8 mouse cellular contexts compared by ENCODE assay signal in the genomic region with DNA sequence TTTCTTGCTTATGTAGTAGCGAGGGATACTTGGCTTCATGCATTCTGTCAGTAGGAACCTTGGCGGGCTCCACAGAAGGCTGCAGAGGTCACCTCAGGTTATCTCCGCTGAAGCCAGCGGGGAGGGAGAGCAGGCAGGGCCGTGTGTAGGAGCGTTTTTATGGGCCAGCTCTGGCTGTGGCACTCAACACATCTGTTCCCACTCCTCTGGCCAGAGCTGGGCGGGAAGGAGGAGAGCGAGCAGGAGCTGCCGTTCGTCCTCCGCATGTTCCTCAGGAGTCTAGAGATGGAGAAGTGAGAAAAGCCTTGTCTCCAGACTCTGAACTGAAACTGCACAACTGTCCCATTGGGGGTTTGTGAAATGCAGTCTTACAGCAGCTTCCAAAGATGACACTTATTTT.
DNase-seq lines count a peak whose midpoint lies in the region; ATAC-seq and TF ChIP-seq lines count a peak whose summit lies in the region.

No protein-coding gene starts in this region.

- no peaks in the 10 kb centered on the region for H3K36me3 ChIP-seq in limb, embryonic 14.5 days (ENCODE audit: control insufficient read depth, insufficient read depth, low read length)

- no peaks in the 10 kb centered on the region; the same call in 1 of the 2 replicates for H3K27me3 ChIP-seq in limb, embryonic 14.5 days (ENCODE audit: control insufficient read depth, insufficient read depth, low read length)

- no peak for TF ChIP-seq POLR2A in limb, embryonic 14.5 days (IDR thresholded peaks at IDR 0.05; ENCODE audit: borderline replicate concordance, extremely low read depth, insufficient read depth, insufficient read length)

- peak; percentile 60 for ATAC-seq in granulocyte monocyte progenitor cell, adult 5-6 weeks (replicated peaks; ENCODE audit: poor library complexity, severe bottlenecking)
- ATAC-seq in limb, embryonic 14.5 days (ENCODE audit: low FRiP score, low read depth): no peak

- no peak overlapping the region for H3K27ac ChIP-seq in limb, embryonic 14.5 days (replicated peaks; ENCODE audit: low read depth, low read length)

- DNase-seq in cerebellum, postnatal 10 days: peak; percentile 40 to 56
- no peak for DNase-seq in cerebellum, adult 9-10 months
- peak; percentile 21 for DNase-seq in adrenal gland, postnatal 25 days
- DNase-seq in limb, embryonic 14.5 days (ENCODE audit: low spot score): peak; percentile 38
- DNase-seq in left cerebral cortex, adult 8-10 months (ENCODE audit: low spot score in 2 of 2): no peak
- no peak for DNase-seq in left cerebral cortex, adult 11 months (ENCODE audit: low spot score)
- no peak for DNase-seq in left cerebral cortex, adult 9 months (ENCODE audit: low spot score in 2 of 2)

- H3K4me2 ChIP-seq in limb, embryonic 14.5 days (replicated peaks; ENCODE audit: low read depth, low read length, severe bottlenecking): no peak overlapping the region; the same call in 1 of the 2 replicates

- no peak overlapping the region for H3K4me3 ChIP-seq in limb, embryonic 14.5 days (replicated peaks; ENCODE audit: low read length)

- WGBS in limb, embryonic 14.5 days: 15% methylated on average over 11 of the region's 11 CpGs

- no peaks in the 10 kb centered on the region for H3K9me3 ChIP-seq in limb, embryonic 14.5 days (ENCODE audit: control insufficient read depth, low read length)

- H3K4me1 ChIP-seq in limb, embryonic 14.5 days (ENCODE audit: control insufficient read depth, insufficient read depth, low read length): peaks cover 60% of the 10 kb centered on the region

- H3K9ac ChIP-seq in limb, embryonic 14.5 days (ENCODE audit: low read depth, low read length, severe bottlenecking): no peak overlapping the region

Comparison
In these comparisons a context has a peak if more than half of its experiments do, and no peak if none do; other contexts are left out.
1. DNase-seq: peak in cerebellum, postnatal 10 days (2 of 2), adrenal gland, postnatal 25 days (single experiment) and limb, embryonic 14.5 days (single experiment); none in cerebellum, adult 9-10 months (single experiment), left cerebral cortex, adult 8-10 months (0 of 2), left cerebral cortex, adult 11 months (single experiment) and left cerebral cortex, adult 9 months (0 of 2).